Mouse (Mus musculus): ENCODE results near the gene Epb41.

The Epb41 gene

GRCm38 (mm10) chr4:132074077-132074932 lies 816 bp downstream of the Epb41 start, which contains the start of gene Gm10300:
Gene Gm10300 (plus strand): TSS chr4:132074697.
- peak; percentile 73 to 74 for DNase-seq (ENCODE audit: low spot score in 2 of 2)

GRCm38 (mm10) chr4:132072946-132073345 lies 2.2 kb downstream of the Epb41 start:
- DNase-seq (ENCODE audit: low spot score in 2 of 2), result peak; percentile 41 to 63

- peak in 1 of 2 experiments; percentile 23 for DNase-seq (ENCODE audit: low spot score in 2 of 2)
These were observed 3.0 kb downstream of the Epb41 start for GRCm38 (mm10) chr4:132072156-132072555.

- no peak for DNase-seq (ENCODE audit: low spot score in 2 of 2)
These were observed 3.4 kb downstream of the Epb41 start for GRCm38 (mm10) chr4:132071674-132072073.

- DNase-seq (ENCODE audit: low spot score in 2 of 2), result no peak
These were observed 7.2 kb downstream of the Epb41 start for GRCm38 (mm10) chr4:132067938-132068235.

GRCm38 (mm10) chr4:132067112-132067937 lies 7.8 kb downstream of the Epb41 start:
- peak in 1 of 2 experiments; percentile 34 for DNase-seq (ENCODE audit: low spot score in 2 of 2)

- DNase-seq (ENCODE audit: low spot score in 2 of 2), result peak; percentile 47 to 61
These were observed 8.9 kb downstream of the Epb41 start for GRCm38 (mm10) chr4:132066101-132066773.

- DNase-seq (ENCODE audit: low spot score in 2 of 2), result peak in 1 of 2 experiments; percentile 22
These were observed 9.5 kb downstream of the Epb41 start for GRCm38 (mm10) chr4:132065578-132065977.

- peak in 1 of 2 experiments; percentile 29 for DNase-seq (ENCODE audit: low spot score in 2 of 2)
These were observed 10.6 kb downstream of the Epb41 start for GRCm38 (mm10) chr4:132064550-132064949.

- DNase-seq (ENCODE audit: low spot score in 2 of 2), result no peak
These were observed 11.9 kb downstream of the Epb41 start for GRCm38 (mm10) chr4:132062934-132063884.

- no peak for DNase-seq (ENCODE audit: low spot score in 2 of 2)
These were observed 12.8 kb downstream of the Epb41 start for GRCm38 (mm10) chr4:132062289-132062688.

- DNase-seq (ENCODE audit: low spot score in 2 of 2), result peak; percentile 69 to 76
These were observed 14.9 kb downstream of the Epb41 start for GRCm38 (mm10) chr4:132060040-132060832.

- DNase-seq (ENCODE audit: low spot score in 2 of 2), result no peak
These were observed 15.6 kb downstream of the Epb41 start for GRCm38 (mm10) chr4:132059541-132059940.

GRCm38 (mm10) chr4:132057311-132057710 lies 17.8 kb downstream of the Epb41 start:
- DNase-seq (ENCODE audit: low spot score in 2 of 2), result no peak

GRCm38 (mm10) chr4:132051321-132052275 lies 23.5 kb downstream of the Epb41 start:
- DNase-seq (ENCODE audit: low spot score in 2 of 2), result no peak

GRCm38 (mm10) chr4:132049549-132050200 lies 25.4 kb downstream of the Epb41 start:
- DNase-seq (ENCODE audit: low spot score in 2 of 2), result no peak

- peak; percentile 62 to 80 for DNase-seq (ENCODE audit: low spot score in 2 of 2)
These were observed 26.1 kb downstream of the Epb41 start for GRCm38 (mm10) chr4:132048995-132049404.
